Mouse (Mus musculus) cerebellum, adult 2 months (tissue): ENCODE measurements around the gene Pik3r1.

ENCODE experiments used
- CTCF ChIP-seq: fragments of 200-500 bp; IDR thresholded peaks from 2 replicates; pipeline ENCODE4 v1.5.1; 2011; ENCODE audit warnings: low read depth, mild to moderate bottlenecking, control low read depth, low read length, moderate library complexity, borderline replicate concordance; ENCODE audit not compliant: insufficient read depth
- POLR2A ChIP-seq: fragments of 200-500 bp; IDR thresholded peaks from 2 replicates; pipeline ENCODE4 v1.6.1; 2011; ENCODE audit warnings: low read length, control low read depth, borderline replicate concordance; ENCODE audit not compliant: insufficient read depth

DNA sequence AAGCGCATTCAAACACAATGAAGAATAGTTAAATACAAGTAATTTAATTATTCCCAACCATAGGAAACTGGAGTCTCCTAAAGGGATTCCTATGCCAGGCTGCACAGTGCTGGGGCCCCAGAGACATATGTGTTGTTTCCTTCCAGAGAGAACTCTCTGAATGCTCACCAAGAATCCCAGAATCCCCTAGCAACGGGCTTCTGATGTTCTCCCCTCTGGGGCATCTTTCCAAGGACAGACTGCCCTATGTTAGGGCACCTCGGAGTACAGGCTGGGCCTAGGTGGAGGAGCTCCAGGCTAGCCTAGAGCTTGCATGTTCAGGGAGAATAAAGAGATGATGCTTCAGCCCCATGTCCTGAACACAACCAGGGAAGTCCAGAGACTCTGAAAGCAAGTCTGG lies 58.2 kb downstream of the Pik3r1 start:
- no peak for TF ChIP-seq CTCF
- no peak for TF ChIP-seq POLR2A
